Mouse (Mus musculus) inflammation-experienced regulatory T-cells, adult 6 months (primary cell): Measurements from ENCODE around the gene Cenpj. TPM values are rescaled to one million over a fixed set of nuclear protein-coding genes. Genes with fewer than 3 reads are reported as not detected.
A peak's percentile ranks its signal among the peaks of the same experiment; 100 is the strongest.

Experiments used
- ATAC-seq: one replicate; pipeline ENCODE4 v1.8.0; 2017
- polyA plus RNA-seq, 3 experiments: library from polyadenylated mRNA; unstranded; fragments of 100-300 nt; shearing (Covaris generic); gene quantifications; one replicate each; pipeline ENCODE4 v1.2.1; 2017

Cenpj gene
- 1 to 10 TPM; 5.9 to 9.0 (median 6.2) TPM for polyA plus RNA-seq

- peak; percentile 35 for ATAC-seq
Measured at GRCm38 (mm10) chr14:56575416-56575815, at the start of gene Cenpj, which contains the start of gene Parp4. TSS of gene Cenpj (minus strand) at chr14:56575425. TSS of gene Parp4 (plus strand) at chr14:56575619.

- ATAC-seq, result no peak
Measured at GRCm38 (mm10) chr14:56620425-56620824, 45.2 kb upstream of the Cenpj start.

- no peak for ATAC-seq
Measured at GRCm38 (mm10) chr14:56617470-56617869, 42.2 kb upstream of the Cenpj start.

- ATAC-seq, result no peak
Measured at GRCm38 (mm10) chr14:56613212-56613611, 38.0 kb upstream of the Cenpj start.

GRCm38 (mm10) chr14:56605136-56605535, 29.9 kb upstream of the Cenpj start:
- ATAC-seq, result no peak

GRCm38 (mm10) chr14:56604438-56604837, 29.2 kb upstream of the Cenpj start:
- ATAC-seq, result no peak

DNA sequence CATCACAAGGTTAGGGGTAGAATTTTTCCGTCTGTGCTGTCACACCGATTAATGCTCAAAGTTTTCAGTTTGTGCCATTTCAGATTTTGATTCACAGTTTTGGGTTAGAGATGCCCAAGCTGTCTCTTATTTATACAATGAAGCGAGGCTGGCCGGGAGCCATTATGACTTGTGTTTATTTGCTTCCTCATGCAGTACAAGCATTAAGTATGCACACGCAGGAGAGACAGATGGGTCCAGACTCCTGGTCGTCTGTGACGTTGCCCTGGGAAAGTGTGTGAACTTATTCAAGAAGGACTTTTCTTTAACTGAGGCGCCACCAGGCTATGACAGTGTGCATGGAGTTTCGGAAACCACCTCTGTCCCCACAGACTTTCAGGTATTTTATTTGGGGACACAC, 26.8 kb upstream of the Cenpj start:
- ATAC-seq, result no peak

DNA sequence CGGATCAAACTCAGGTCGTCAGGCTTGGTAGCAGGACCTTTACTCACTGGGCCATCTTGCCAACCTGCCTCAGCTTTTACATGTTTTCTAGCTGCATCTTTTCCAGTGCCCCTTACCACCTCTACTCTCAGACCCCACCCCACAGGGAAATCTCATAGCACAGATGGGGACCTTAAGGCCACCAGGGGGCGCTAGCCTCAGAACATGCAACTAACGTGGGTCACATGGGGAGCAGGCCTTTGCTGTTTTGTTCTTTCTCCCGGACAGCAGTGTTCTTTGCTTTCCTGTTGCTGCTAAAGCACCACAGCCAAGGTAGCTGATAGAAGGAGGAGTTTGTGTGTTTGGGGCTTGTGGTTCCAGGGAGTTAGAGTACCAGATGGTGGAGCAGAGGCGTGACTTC, 23.5 kb upstream of the Cenpj start:
- peak; percentile 48 for ATAC-seq

- no peak for ATAC-seq
Measured at GRCm38 (mm10) chr14:56594811-56595210, 19.6 kb upstream of the Cenpj start.

GRCm38 (mm10) chr14:56592191-56592590, 17.0 kb upstream of the Cenpj start:
- ATAC-seq, result no peak

DNA sequence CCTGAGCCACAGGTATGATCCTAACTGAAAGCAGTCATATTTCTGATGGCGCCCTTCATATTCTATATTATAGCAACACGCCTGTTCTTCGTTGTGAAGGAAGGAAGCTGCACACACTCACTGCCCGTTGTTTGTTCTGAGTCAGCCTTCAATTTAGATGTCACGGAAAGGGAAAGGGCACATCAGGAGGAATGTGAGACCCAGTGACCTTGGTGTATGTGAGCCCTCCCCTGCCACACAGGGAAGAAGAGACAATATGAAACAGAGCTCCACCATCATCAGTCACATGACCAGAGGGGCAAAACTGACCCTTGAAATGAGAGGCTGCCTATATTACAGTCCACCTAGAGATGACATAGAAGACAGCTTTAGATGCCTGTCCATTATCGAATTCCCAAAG, 7.1 kb upstream of the Cenpj start:
- no peak for ATAC-seq

DNA sequence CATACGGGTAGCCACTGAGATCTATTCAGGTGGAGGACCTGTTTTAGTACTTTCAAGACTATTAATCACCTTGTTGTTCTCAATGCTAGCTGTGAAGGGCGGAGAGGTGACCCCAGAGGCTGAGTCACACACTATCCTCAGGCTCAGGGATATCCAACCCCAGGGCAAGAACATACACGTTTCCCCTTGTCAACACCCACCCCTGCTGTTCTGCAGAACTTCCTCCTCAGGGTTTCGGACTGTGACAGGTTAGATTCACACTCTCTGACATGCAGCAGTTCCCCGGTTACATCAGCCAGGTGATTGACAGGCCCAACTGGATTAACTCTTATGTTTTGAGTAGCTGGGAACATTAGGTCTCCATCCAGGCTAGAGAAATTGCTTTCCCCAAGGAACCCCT, 5.9 kb upstream of the Cenpj start:
- ATAC-seq, result no peak

DNA sequence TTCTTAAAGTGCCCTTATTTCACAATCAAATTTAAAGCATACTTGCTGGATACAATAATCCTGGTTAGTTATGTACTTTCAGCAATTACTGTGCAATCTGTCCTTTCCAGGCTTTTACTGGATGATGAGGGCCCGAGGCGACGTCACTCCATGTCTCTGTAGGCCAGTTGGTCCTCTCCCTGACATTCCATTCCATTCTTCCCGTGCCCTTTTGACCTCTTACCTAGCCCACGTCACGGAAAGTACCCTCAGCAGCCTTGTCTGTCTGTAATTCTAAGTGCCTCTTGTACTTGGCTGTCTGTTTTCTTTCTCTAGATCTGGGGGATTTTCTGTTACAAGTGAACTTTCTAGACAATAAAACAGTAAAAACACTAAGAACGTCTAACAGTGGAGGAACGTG, 3.8 kb upstream of the Cenpj start:
- no peak for ATAC-seq

DNA sequence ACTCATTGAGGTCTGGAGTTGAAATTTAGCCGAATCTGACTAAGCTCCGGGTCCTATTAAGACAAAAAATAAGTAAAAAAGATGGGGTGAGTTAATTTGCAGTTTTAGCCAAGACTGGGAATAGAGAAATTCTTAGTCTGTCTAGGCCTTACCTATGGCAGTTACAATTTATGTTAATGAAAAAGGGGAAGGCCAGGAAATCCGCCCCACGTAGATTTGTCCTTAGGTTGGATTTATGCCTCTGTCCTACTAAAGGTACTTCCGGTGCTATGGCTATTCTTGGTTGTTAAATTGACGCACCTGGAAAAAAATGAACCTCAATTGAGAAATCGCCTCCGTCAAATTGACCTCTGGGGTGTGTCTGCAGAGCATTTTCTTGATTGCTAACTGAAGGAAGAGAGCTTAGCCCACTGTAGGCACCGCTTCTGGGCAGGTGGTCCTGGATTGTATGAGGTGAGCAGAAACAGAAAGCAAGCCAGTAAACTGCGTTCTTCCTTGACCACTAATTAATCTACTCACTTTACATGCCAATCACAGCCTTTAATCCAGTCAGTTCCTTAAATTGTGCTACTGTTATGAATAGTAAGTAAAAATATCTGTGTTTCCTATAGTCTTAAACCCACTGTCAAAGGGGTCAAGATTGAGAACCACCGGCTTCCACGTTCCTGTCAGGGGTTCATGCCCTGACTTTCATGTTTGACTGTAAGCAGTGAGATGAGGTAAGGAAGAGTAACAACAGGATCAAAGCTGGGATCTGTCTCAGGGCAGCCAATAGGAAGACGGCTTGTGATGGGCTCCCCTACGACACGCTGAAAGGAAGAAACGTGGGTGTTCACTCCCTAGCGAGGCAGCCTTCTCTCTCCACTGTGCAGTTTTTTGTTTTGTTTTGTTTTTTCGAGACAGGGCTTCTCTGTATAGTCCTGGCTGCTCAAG, 1.0 kb upstream of the Cenpj start:
- peak; percentile 71 for ATAC-seq

GRCm38 (mm10) chr14:56572546-56572945, 2.7 kb downstream of the Cenpj start:
- no peak for ATAC-seq

DNA sequence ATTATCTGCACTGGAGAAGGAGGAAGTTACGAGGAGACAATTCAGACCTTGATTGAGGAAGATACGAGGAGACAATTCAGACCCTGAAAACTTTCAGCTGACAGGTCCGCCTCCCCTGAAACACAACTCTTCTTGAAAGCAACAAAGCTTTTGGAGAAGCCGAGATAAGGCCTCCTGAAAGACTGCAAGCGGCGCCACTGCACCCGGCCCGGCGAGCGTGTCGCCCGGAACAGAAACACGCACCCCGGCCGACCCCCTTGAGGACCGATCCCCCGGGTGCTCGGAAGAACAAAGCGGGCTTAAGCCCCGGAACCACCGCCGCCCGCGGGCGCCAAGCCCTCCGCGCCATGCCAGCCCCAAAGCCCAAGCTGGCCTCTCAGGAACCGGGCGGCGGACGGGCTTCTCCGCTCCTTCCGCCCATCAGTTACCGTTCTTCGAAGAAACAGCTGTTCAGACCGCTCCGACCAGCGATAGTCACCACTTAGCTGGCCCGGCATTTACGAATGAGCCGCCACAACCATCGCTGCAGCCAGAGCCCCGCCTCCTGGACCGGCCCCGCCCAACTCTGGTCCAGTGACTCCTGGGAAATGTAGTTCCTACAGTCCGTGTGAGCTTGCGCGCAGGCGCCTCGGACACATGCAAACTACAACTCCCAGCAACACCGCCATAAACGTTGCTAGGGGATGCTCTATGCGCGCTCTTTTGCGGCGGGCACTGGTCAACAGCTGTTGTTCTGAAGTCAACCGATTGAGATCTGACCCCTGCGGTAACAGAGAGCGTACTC, 3.7 kb downstream of the Cenpj start:
- peak; percentile 89 for ATAC-seq

- no peak for ATAC-seq
Measured at GRCm38 (mm10) chr14:56569041-56569440, 6.2 kb downstream of the Cenpj start.

- ATAC-seq, result no peak
Measured at GRCm38 (mm10) chr14:56567476-56567875, 7.7 kb downstream of the Cenpj start.

DNA sequence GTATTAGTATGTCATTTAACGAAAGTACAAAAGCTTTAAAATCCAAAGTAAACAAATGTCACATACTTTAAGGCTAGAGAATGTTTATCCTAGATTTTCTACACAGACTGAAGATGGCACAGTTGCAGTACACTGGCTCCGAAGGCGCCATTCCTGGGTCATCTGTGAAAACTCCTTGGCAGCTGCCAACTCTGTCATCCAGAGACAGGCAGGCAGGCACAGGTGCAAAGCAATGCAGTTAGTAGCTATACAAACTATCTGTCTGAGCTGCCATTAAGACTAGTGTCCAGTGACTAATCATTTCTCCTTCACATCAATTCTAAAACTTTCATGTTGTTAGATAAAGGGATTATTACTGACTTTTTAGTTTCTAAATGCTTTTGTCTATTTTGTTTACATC, 16.1 kb downstream of the Cenpj start:
- ATAC-seq, result no peak

DNA sequence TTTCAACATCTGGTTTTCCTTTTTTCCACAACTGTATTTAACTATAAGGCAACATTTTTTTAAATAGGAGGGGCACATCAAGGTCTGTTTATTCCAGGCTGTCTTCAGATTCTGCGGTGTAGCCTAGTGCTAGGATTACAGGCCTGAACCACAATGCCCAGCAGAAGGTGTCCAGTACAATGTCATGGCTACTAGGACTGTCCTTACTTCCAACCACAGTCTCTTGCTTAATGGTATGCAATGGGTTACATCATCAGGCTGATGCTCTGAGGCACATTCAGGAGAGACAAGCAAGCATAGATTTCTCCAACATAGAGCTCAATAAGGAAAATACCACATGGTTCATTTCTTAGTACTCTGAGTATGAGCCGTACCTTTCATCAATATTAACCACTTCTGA, 20.5 kb downstream of the Cenpj start:
- ATAC-seq, result no peak

DNA sequence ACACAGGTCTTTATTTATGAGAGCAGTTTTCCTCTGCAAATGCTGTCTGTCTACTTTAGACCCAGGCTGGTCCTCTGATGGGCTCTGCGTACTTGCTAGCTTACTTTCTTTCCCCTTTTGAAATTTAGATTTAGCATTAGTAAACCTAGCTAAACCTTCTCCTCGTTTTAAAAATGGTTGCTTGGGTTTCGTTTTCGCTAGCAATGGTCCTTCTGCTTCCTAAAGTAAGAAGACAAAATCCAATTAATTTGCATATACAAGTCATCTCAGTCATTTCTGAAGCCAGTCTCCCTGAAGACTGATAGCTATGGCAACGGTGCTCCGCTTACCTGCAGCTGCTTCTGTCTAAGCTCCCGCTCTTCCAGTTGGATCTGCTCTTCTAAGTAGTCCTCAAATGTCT, 21.9 kb downstream of the Cenpj start:
- ATAC-seq, result no peak

DNA sequence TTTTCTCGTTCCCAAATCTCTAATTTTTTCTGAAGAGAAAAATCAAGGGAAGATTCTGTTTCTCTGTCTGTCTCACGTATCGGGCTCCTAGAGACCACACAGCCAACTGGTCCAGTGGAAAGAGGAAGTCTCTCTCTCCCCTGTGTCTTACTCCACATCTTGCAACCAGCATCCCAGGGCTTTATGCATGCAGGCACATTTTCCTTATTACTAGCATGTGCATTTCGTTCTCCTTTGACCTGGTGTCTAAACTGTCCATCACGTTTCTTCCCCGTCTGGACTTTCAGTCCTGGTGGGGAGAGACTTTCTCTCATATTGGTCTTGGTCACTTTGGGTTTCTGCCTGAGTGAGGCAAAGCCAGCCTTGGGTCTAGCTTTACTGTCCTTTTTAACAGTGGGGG, 22.3 kb downstream of the Cenpj start:
- no peak for ATAC-seq

DNA sequence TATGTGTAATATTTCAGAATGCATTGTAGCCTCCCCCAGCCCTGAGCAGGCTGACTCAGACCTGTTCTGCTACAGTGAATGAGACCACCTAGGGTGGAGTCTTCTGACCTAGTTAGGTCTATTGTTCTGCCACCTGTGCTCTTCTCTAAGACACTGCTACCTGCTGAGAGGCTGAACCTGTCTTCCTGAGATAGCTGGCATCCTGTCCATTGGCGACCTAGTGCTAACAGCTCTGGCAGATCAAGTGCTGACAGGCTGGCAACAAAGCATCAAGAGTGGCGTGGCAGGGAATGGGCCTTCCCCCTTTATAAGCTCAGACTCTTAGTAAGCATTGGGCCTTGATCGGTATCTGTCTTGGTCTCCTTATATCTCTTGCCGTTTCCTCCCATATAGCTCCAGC, 24.3 kb downstream of the Cenpj start:
- no peak for ATAC-seq

GRCm38 (mm10) chr14:56545491-56545890, 29.7 kb downstream of the Cenpj start:
- no peak for ATAC-seq
